Mouse (Mus musculus): ENCODE results near the gene Mtcl1. TPM values are rescaled to one million over a fixed set of nuclear protein-coding genes. Genes with fewer than 3 reads are reported as not detected.

The Mtcl1 gene
- polyA plus RNA-seq (2014; fragmentation: Nextera tagmentation; extraction: Ambion mirVana) = 0.96 and 1.7 TPM in 2 replicates

DNA sequence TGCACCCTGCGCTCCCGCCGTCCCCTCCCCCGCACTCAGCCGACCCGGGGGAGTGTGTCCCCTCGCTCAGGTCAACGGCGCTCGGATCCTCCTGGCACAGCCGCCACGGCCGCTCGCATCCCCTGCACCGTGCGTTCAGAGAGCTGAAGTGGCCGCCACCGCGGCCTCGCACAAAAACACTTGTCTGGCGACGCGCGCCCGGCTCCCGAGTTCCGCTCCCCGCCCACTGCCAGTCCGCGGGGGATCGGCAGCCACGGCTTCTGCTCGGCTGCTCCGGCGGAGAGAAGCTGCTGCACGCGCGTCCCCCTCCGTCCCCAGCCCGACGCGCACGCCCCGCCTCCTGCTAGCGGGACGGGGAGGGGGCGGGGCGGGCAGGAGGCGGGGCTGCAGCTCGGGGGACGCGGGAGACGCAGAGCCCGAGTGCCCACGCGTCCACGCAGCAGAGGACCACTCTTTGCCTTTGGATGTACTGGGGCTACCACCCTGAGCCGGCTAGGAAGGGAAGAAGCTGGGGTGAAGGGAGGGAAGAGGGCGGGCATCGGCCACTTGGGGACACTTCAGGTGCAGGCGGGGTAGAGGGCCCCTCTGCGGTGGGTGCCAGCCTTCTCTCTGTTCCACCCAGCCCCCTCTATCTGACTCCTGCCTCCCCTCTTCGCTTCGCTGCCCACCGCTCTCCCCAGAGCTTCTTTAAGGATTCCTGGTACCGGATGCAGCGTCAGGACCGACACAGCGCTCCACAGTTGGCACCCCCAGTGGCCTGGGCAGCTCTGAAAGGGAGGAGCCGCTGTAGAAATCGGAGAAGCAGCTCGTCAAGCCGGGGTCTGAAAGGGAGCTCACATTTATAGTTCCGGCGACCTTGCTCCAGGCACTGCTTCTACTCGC is at the start of gene Mtcl1:
Gene Mtcl1 (minus strand): TSS at position 291 of the 882 bp plus-strand sequence.
- Histone ChIP-seq H3K27me3 (replicated peaks; ENCODE audit: control insufficient read depth, insufficient read depth, low read length) (peaks cover 59% of the 10 kb centered on the region), H3K27ac (ENCODE audit: low read depth, low read length) (no peak within 1 kb of the TSS), H3K9me3 (ENCODE audit: control insufficient read depth, low read length) (no peaks in the 10 kb centered on the region), H3K4me2 (peak within 1 kb of the TSS; percentile 85), H3K4me3 (ENCODE audit: low read depth, low read length) (peak within 1 kb of the TSS; percentile 59), H3K36me3 (ENCODE audit: control insufficient read depth, insufficient read depth, low read length) (no peaks in the 10 kb centered on the region), H3K9ac (ENCODE audit: low read depth, low read length) (peak within 1 kb of the TSS; percentile 44; the same call in 1 of the 2 replicates), H3K4me1 (replicated peaks; ENCODE audit: control insufficient read depth, insufficient read depth, low read length) (no peaks in the 10 kb centered on the region; the same call in 1 of the 2 replicates)
- ATAC-seq (replicated peaks; ENCODE audit: low FRiP score) (peak; percentile 51), DNase-seq (ENCODE audit: low spot score) (peak; percentile 65)
- under 1% methylated on average over 67 of the region's 76 CpGs for WGBS

GRCm38 (mm10) chr17:66498598-66498997 is 49.0 kb upstream of the Mtcl1 start:
- Histone ChIP-seq H3K27me3 (replicated peaks; ENCODE audit: control insufficient read depth, insufficient read depth, low read length) (no peaks in the 10 kb centered on the region), H3K27ac (ENCODE audit: low read depth, low read length) (no peak overlapping the region), H3K4me3 (ENCODE audit: low read depth, low read length) (no peak overlapping the region), H3K9ac (ENCODE audit: low read depth, low read length) (no peak overlapping the region), H3K4me2 (no peak overlapping the region), H3K4me1 (replicated peaks; ENCODE audit: control insufficient read depth, insufficient read depth, low read length) (no peaks in the 10 kb centered on the region), H3K9me3 (ENCODE audit: control insufficient read depth, low read length) (no peaks in the 10 kb centered on the region), H3K36me3 (ENCODE audit: control insufficient read depth, insufficient read depth, low read length) (peaks cover 32% of the 10 kb centered on the region)
- 86% methylated on average over 14 of the region's 14 CpGs for WGBS
- 0 out of 2 replicates have a peak, but pooled peaks have one; percentile 29 for ATAC-seq (replicated peaks; ENCODE audit: low FRiP score)
- DNase-seq (ENCODE audit: low spot score) = no peak

DNA sequence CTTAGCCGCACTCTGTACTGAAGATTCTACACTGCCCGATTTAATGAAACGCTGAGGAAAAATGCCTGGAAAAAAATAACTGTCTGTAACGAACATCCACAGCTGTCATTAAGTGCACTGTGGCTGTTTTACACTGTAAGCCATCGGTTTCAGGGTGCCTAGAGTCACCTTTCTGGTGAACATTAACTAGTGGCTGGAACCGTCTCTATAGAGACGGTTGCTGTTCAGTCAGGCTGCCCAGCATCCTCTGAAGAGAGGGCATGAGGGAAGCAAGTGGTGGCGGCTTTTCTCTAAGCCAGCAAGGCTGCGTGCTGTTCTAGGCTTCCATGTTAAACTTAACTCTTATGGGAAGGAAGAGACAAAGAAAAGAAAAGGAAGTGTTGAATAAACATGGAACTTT is 47.0 kb upstream of the Mtcl1 start:
- Histone ChIP-seq H3K27me3 (replicated peaks; ENCODE audit: control insufficient read depth, insufficient read depth, low read length) (no peaks in the 10 kb centered on the region), H3K36me3 (ENCODE audit: control insufficient read depth, insufficient read depth, low read length) (peaks cover 32% of the 10 kb centered on the region), H3K4me1 (replicated peaks; ENCODE audit: control insufficient read depth, insufficient read depth, low read length) (no peaks in the 10 kb centered on the region), H3K9me3 (ENCODE audit: control insufficient read depth, low read length) (no peaks in the 10 kb centered on the region), H3K4me3 (ENCODE audit: low read depth, low read length) (no peak overlapping the region), H3K4me2 (no peak overlapping the region), H3K9ac (ENCODE audit: low read depth, low read length) (no peak overlapping the region), H3K27ac (ENCODE audit: low read depth, low read length) (no peak overlapping the region)
- ATAC-seq (replicated peaks; ENCODE audit: low FRiP score) (no peak; the same call in 1 of the 2 replicates), DNase-seq (ENCODE audit: low spot score) (no peak)
- WGBS = 87% methylated on average over 9 of the region's 9 CpGs

DNA sequence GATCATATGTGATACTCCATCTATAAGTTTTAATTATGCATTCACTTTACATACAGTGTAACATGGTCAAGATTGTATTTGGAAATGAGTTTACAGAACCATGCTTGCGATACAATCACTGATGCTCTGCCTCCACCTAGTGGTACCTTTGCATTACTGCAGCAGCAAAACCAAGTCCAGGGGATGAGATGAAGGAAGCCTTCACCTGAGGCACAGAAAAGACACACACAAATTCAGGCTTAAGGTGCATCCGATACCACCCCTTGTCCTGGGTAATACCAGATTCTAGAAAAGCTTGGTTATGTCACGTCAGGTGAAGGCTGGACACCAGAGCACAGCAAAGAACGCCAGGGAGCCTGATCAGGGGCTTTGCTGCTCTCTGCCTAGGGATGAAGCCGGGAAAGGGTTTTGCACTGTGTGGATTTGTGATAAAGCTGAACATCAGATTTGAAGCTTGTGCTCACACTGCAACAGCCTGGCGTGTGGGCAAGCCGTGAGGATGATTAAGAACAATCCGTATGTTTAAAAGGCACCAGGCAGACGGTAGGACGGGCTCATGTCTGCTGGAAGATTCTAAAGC is 40.6 kb upstream of the Mtcl1 start:
- peak; percentile 36; the same call in 1 of the 2 replicates for ATAC-seq (replicated peaks; ENCODE audit: low FRiP score)

DNA sequence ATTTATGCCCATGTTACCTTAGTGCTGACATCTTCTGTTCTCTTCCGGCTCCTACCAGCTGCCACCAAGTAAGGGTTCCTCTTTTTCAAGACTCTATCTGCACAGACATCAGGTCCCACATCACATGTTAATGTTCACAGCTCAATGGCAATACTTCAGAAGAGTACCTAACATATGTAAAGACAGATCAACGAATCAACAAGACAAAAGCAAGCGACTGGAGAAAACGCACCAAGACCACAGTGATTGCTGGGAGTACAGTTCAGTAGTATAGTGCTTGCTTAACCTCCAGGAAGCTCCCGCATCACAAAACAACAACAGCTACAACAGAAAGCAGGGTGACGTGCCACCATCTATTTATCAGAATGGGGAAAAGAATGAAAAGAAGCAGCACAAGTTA is 37.0 kb upstream of the Mtcl1 start:
- H3K9ac ChIP-seq (ENCODE audit: low read depth, low read length) = no peak overlapping the region
- no peak overlapping the region for H3K4me2 ChIP-seq
- WGBS = 76% methylated on average over 6 of the region's 6 CpGs
- no peaks in the 10 kb centered on the region for H3K4me1 ChIP-seq (replicated peaks; ENCODE audit: control insufficient read depth, insufficient read depth, low read length)
- no peak overlapping the region for H3K27ac ChIP-seq (ENCODE audit: low read depth, low read length)
- H3K36me3 ChIP-seq (ENCODE audit: control insufficient read depth, insufficient read depth, low read length) = no peaks in the 10 kb centered on the region
- no peaks in the 10 kb centered on the region; the same call in 1 of the 2 replicates for H3K27me3 ChIP-seq (replicated peaks; ENCODE audit: control insufficient read depth, insufficient read depth, low read length)
- no peaks in the 10 kb centered on the region for H3K9me3 ChIP-seq (ENCODE audit: control insufficient read depth, low read length)
- no peak for DNase-seq (ENCODE audit: low spot score)
- ATAC-seq (replicated peaks; ENCODE audit: low FRiP score) = no peak
- no peak overlapping the region for H3K4me3 ChIP-seq (ENCODE audit: low read depth, low read length)

More for the DNA sequence above, 40.6 kb upstream of the Mtcl1 start:
- H3K9me3 ChIP-seq (ENCODE audit: control insufficient read depth, low read length) = no peaks in the 10 kb centered on the region
- no peaks in the 10 kb centered on the region; the same call in 1 of the 2 replicates for H3K27me3 ChIP-seq (replicated peaks; ENCODE audit: control insufficient read depth, insufficient read depth, low read length)
- no peak for DNase-seq (ENCODE audit: low spot score)
- no peak overlapping the region for H3K4me3 ChIP-seq (ENCODE audit: low read depth, low read length)
- H3K36me3 ChIP-seq (ENCODE audit: control insufficient read depth, insufficient read depth, low read length) = peaks cover 4% of the 10 kb centered on the region
- H3K27ac ChIP-seq (ENCODE audit: low read depth, low read length) = no peak overlapping the region
- H3K4me2 ChIP-seq = no peak overlapping the region
- no peaks in the 10 kb centered on the region for H3K4me1 ChIP-seq (replicated peaks; ENCODE audit: control insufficient read depth, insufficient read depth, low read length)
- no peak overlapping the region for H3K9ac ChIP-seq (ENCODE audit: low read depth, low read length)
- WGBS = 42% methylated on average over 10 of the region's 10 CpGs

DNA sequence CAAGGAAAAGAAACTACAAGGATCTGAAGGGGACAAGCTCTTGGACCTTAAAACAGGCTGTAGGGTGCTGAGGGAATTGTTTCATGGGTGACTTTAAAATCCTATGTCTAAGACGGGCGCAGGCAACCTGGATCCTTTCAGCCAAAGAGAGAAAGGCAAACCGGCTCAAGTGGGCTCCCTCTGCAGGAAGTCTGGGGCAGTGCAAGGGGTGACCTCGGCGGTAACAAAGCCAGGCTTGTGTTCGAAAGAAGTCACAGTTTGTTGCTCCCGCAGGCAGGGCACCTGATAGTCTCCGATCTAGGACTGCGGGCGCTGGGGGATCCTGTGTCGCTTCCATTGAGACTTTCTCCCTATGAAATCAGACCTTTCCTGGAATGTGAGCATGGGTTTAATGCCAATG is 36.2 kb upstream of the Mtcl1 start:
- Histone ChIP-seq H3K4me2 (no peak overlapping the region), H3K27ac (ENCODE audit: low read depth, low read length) (no peak overlapping the region)
- DNase-seq (ENCODE audit: low spot score) = peak; percentile 69

GRCm38 (mm10) chr17:66484965-66485364 is 35.4 kb upstream of the Mtcl1 start:
- no peak overlapping the region for H3K9ac ChIP-seq (ENCODE audit: low read depth, low read length)
- no peak overlapping the region for H3K27ac ChIP-seq (ENCODE audit: low read depth, low read length)
- peaks cover 7% of the 10 kb centered on the region for H3K4me1 ChIP-seq (replicated peaks; ENCODE audit: control insufficient read depth, insufficient read depth, low read length)
- H3K4me2 ChIP-seq = no peak overlapping the region
- H3K4me3 ChIP-seq (ENCODE audit: low read depth, low read length) = no peak overlapping the region
- H3K9me3 ChIP-seq (ENCODE audit: control insufficient read depth, low read length) = no peaks in the 10 kb centered on the region
- ATAC-seq (replicated peaks; ENCODE audit: low FRiP score) = no peak
- H3K36me3 ChIP-seq (ENCODE audit: control insufficient read depth, insufficient read depth, low read length) = no peaks in the 10 kb centered on the region
- WGBS = 43% methylated on average over 2 of the region's 2 CpGs
- no peak for DNase-seq (ENCODE audit: low spot score)
- H3K27me3 ChIP-seq (replicated peaks; ENCODE audit: control insufficient read depth, insufficient read depth, low read length) = no peaks in the 10 kb centered on the region; the same call in 1 of the 2 replicates

More for the DNA sequence above, 36.2 kb upstream of the Mtcl1 start:
- no peak overlapping the region for H3K9ac ChIP-seq (ENCODE audit: low read depth, low read length)
- H3K36me3 ChIP-seq (ENCODE audit: control insufficient read depth, insufficient read depth, low read length) = no peaks in the 10 kb centered on the region
- peak; percentile 25; the same call in 1 of the 2 replicates for ATAC-seq (replicated peaks; ENCODE audit: low FRiP score)
- no peaks in the 10 kb centered on the region for H3K4me1 ChIP-seq (replicated peaks; ENCODE audit: control insufficient read depth, insufficient read depth, low read length)
- WGBS = 10% methylated on average over 11 of the region's 11 CpGs
- H3K27me3 ChIP-seq (replicated peaks; ENCODE audit: control insufficient read depth, insufficient read depth, low read length) = no peaks in the 10 kb centered on the region; the same call in 1 of the 2 replicates
- H3K4me3 ChIP-seq (ENCODE audit: low read depth, low read length) = no peak overlapping the region
- H3K9me3 ChIP-seq (ENCODE audit: control insufficient read depth, low read length) = no peaks in the 10 kb centered on the region

GRCm38 (mm10) chr17:66483651-66484454 is 34.3 kb upstream of the Mtcl1 start:
- Histone ChIP-seq H3K9me3 (ENCODE audit: control insufficient read depth, low read length) (no peaks in the 10 kb centered on the region), H3K4me3 (ENCODE audit: low read depth, low read length) (no peak overlapping the region), H3K27ac (ENCODE audit: low read depth, low read length) (no peak overlapping the region), H3K27me3 (replicated peaks; ENCODE audit: control insufficient read depth, insufficient read depth, low read length) (no peaks in the 10 kb centered on the region; the same call in none of the 2 replicates), H3K36me3 (ENCODE audit: control insufficient read depth, insufficient read depth, low read length) (no peaks in the 10 kb centered on the region), H3K4me1 (replicated peaks; ENCODE audit: control insufficient read depth, insufficient read depth, low read length) (peaks cover 15% of the 10 kb centered on the region), H3K4me2 (no peak overlapping the region), H3K9ac (ENCODE audit: low read depth, low read length) (no peak overlapping the region)
- 77% methylated on average over 9 of the region's 9 CpGs for WGBS
- ATAC-seq (replicated peaks; ENCODE audit: low FRiP score) (no peak), DNase-seq (ENCODE audit: low spot score) (no peak)
